Mouse (Mus musculus): ENCODE data around the gene Olfr31. TPM values are rescaled to one million over a fixed set of nuclear protein-coding genes. Genes with fewer than 3 reads are reported as not detected.
A peak's percentile ranks its signal among the peaks of the same experiment; 100 is the strongest.

Gene Olfr31
- total and polyA plus RNA-seq, 3 experiments, result 0.03 TPM; not detected in 2

GRCm38 (mm10) chr14:14345113-14345871 is 22.7 kb downstream of the Olfr31 start (continued):
- TF ChIP-seq MEF2A (IDR thresholded peaks at IDR 0.05; ENCODE audit: extremely low read depth, insufficient replicate concordance, low read depth, low read length, poor library complexity, severe bottlenecking), result no peak
- no peak for TF ChIP-seq RCOR1 (IDR thresholded peaks at IDR 0.05; ENCODE audit: low read depth, low read length)
- no peak for TF ChIP-seq E2F4 (IDR thresholded peaks at IDR 0.05; ENCODE audit: borderline replicate concordance, low read depth, low read length)
- no peak for TF ChIP-seq CHD1 (IDR thresholded peaks at IDR 0.05; ENCODE audit: low read depth, low read length)
- no peak for TF ChIP-seq ZNF384 (IDR thresholded peaks at IDR 0.05; ENCODE audit: low read depth, low read length)
- TF ChIP-seq GATA1 (IDR thresholded peaks at IDR 0.05; ENCODE audit: low read depth, low read length), result no peak
- TF ChIP-seq ETS1 (IDR thresholded peaks at IDR 0.05; ENCODE audit: low read depth, low read length), result no peak
- no peak; the same call in 1 of the 2 replicates for TF ChIP-seq MAX (IDR thresholded peaks at IDR 0.05; ENCODE audit: low read length)
- peak; percentile 91 for TF ChIP-seq USF1 (IDR thresholded peaks at IDR 0.05; ENCODE audit: low read depth, low read length)

GRCm38 (mm10) chr14:14345948-14346812 is 23.6 kb downstream of the Olfr31 start, which contains the start of gene Il3ra:
Gene Il3ra (plus strand): TSS chr14:14346275.
- DNase-seq (ENCODE audit: low read depth, low spot score), result peak; percentile 69
- Histone ChIP-seq H3K9me3 (replicated peaks; ENCODE audit: insufficient read depth, low read length) (no peaks in the 10 kb centered on the region), H3K27me3 (ENCODE audit: control insufficient read depth in 1 of 2, insufficient read depth in 2 of 2, low read length in 2 of 2) (no peaks in the 10 kb centered on the region), H3K79me2 (ENCODE audit: control insufficient read depth, insufficient read depth, low read length, poor library complexity) (no peaks in the 10 kb centered on the region), H3K36me3 (ENCODE audit: control insufficient read depth in 1 of 2, insufficient read depth in 2 of 2, low read length in 2 of 2) (no peaks in the 10 kb centered on the region), H3K27ac (ENCODE audit: control insufficient read depth, low read depth, low read length) (peak within 1 kb of the TSS; percentile 5; the same call in 1 of the 2 replicates), H3K4me3 (ENCODE audit: control insufficient read depth in 1 of 2, insufficient read depth in 1 of 2, low read depth in 2 of 2, low read length in 2 of 2) (peak within 1 kb of the TSS; percentile 57 to 93), H3K9ac (ENCODE audit: control insufficient read depth, low read depth, low read length, poor library complexity, severe bottlenecking) (peak within 1 kb of the TSS; percentile 56), H3K4me1 (ENCODE audit: control insufficient read depth in 1 of 2, insufficient read depth in 2 of 2, low read length in 2 of 2) (no peaks in the 10 kb centered on the region)
- TF ChIP-seq MEF2A (IDR thresholded peaks at IDR 0.05; ENCODE audit: extremely low read depth, insufficient replicate concordance, low read depth, low read length, poor library complexity, severe bottlenecking) (no peak), GATA1 (IDR thresholded peaks at IDR 0.05; ENCODE audit: low read depth, low read length) (no peak), MXI1 (IDR thresholded peaks at IDR 0.05; ENCODE audit: low read depth, low read length) (no peak), NELFE (IDR thresholded peaks at IDR 0.05; ENCODE audit: low read depth, low read length) (no peak), RCOR1 (IDR thresholded peaks at IDR 0.05; ENCODE audit: low read depth, low read length) (no peak), NRF1 (IDR thresholded peaks at IDR 0.05; ENCODE audit: insufficient read depth, low read depth, low read length, poor library complexity, severe bottlenecking) (no peak), MAX (IDR thresholded peaks at IDR 0.05; ENCODE audit: low read length) (no peak), TCF12 (IDR thresholded peaks at IDR 0.05; ENCODE audit: low read depth, low read length) (no peak), TBP (IDR thresholded peaks at IDR 0.05; ENCODE audit: low read depth, low read length) (no peak), JUND (IDR thresholded peaks at IDR 0.05; ENCODE audit: low read depth, low read length) (no peak), SIN3A (IDR thresholded peaks at IDR 0.05; ENCODE audit: low read length) (peak; percentile 31), MAZ (IDR thresholded peaks at IDR 0.05; ENCODE audit: low read depth, low read length) (no peak), UBTF (IDR thresholded peaks at IDR 0.05; ENCODE audit: borderline replicate concordance, insufficient read depth, low read depth, low read length) (no peak), CTCF (IDR thresholded peaks at IDR 0.05 in 2 of 3, conservative IDR thresholded peaks at IDR 0.05 in 1 of 3; ENCODE audit: control insufficient read depth in 1 of 3, insufficient read depth in 1 of 3, low read depth in 2 of 3, low read length in 3 of 3, poor library complexity in 1 of 3, severe bottlenecking in 1 of 3) (no peak), GABPA (IDR thresholded peaks at IDR 0.05; ENCODE audit: low read depth, low read length) (no peak), SMC3 (IDR thresholded peaks at IDR 0.05; ENCODE audit: low read depth, low read length) (no peak), E2F4 (IDR thresholded peaks at IDR 0.05; ENCODE audit: borderline replicate concordance, low read depth, low read length) (no peak), USF1 (IDR thresholded peaks at IDR 0.05; ENCODE audit: low read depth, low read length) (no peak), MYB (IDR thresholded peaks at IDR 0.05; ENCODE audit: low read depth, low read length) (no peak), RAD21 (IDR thresholded peaks at IDR 0.05; ENCODE audit: low read depth, low read length) (no peak), USF2 (IDR thresholded peaks at IDR 0.05; ENCODE audit: borderline replicate concordance in 1 of 2, insufficient read depth in 1 of 2, low read depth in 1 of 2, low read length in 2 of 2) (no peak), BHLHE40 (IDR thresholded peaks at IDR 0.05; ENCODE audit: borderline replicate concordance, low read depth, low read length) (peak; percentile 37; the same call in 1 of the 2 replicates), ELF1 (IDR thresholded peaks at IDR 0.05; ENCODE audit: low read depth, low read length) (no peak), TAL1 (IDR thresholded peaks at IDR 0.05; ENCODE audit: low read length) (no peak), CHD2 (IDR thresholded peaks at IDR 0.05; ENCODE audit: low read length) (no peak), ZC3H11A (IDR thresholded peaks at IDR 0.05; ENCODE audit: low read depth, low read length) (no peak), CHD1 (IDR thresholded peaks at IDR 0.05; ENCODE audit: low read depth, low read length) (no peak), POLR2AphosphoS5 (IDR thresholded peaks at IDR 0.05; ENCODE audit: borderline replicate concordance, low read depth, low read length) (no peak)

Measured in MEL (cell line).